In the genomic region with DNA sequence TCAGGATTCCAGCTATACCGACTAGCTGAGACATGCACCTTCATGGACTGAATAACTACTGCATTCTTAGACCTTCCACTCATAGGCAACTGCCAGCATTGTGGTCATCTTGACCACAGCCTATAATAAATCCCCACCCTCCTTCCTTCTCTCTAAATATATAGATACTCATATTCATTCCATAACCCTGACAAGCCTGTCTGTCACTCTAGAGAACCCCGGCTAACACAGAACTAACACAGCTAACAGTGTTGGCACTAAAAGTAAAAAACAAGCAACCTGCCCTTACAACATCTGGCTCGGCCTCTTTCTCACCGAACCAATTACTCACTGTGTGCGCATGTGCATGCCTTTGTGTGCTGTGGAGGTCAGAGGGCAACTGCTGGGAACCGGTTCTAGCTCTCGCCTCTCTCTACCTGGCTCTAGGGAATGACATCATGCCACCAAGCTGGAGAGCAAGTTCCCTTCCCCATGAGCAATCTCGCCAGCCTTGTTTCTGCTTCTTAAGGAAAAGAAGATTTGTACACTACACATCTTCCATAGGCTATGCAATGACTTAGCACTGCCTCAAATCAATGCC, we compare ENCODE assay signal across 13 mouse cellular contexts. TPM values are rescaled to one million over a fixed set of nuclear protein-coding genes. Genes with fewer than 3 reads are reported as not detected.
DNase-seq lines count a peak whose midpoint lies in the region; ATAC-seq and TF ChIP-seq lines count a peak whose summit lies in the region.
"Had no signal": no experiment of that assay in that cellular context is flagged by ENCODE, and none has a peak within 500 bp of the region (broad histone marks: within the 10 kb centered on the region; RNA-seq: fewer than 3 reads in every experiment).

No protein-coding gene starts in this region.

- no peak overlapping the region for H3K4me3 ChIP-seq in lung, embryonic 14.5 days (ENCODE audit: low read depth, low read length)
- no peak overlapping the region for H3K4me3 ChIP-seq in embryonic facial prominence, embryonic 10.5 days
- H3K4me3 ChIP-seq in stomach, embryonic 14.5 days (ENCODE audit: low read depth, low read length): no peak overlapping the region
- H3K4me3 ChIP-seq in hindbrain, embryonic 11.5 days (ENCODE audit: low read depth, low read length): no peak overlapping the region
- H3K4me3 ChIP-seq: heart, embryonic 15.5 days had no signal

- no peak overlapping the region for H3K4me2 ChIP-seq in lung, embryonic 14.5 days
- no peak overlapping the region for H3K4me2 ChIP-seq in stomach, embryonic 14.5 days (replicated peaks; ENCODE audit: low read depth, low read length)
- no peak overlapping the region for H3K4me2 ChIP-seq in hindbrain, embryonic 11.5 days (replicated peaks; ENCODE audit: low read depth, low read length)
- H3K4me2 ChIP-seq: heart, embryonic 15.5 days had no signal

- TF ChIP-seq CTCF in lung, embryonic 14.5 days (IDR thresholded peaks at IDR 0.05; ENCODE audit: low read depth): no peak

- 55% methylated on average over 8 of the region's 8 CpGs for WGBS in lung, embryonic 14.5 days
- WGBS in embryonic facial prominence, embryonic 10.5 days: 61% methylated on average over 8 of the region's 8 CpGs
- WGBS in stomach, embryonic 14.5 days: 43% methylated on average over 8 of the region's 8 CpGs
- WGBS in hindbrain, embryonic 11.5 days: 66% methylated on average over 8 of the region's 8 CpGs

- H3K9ac ChIP-seq in lung, embryonic 14.5 days: no peak overlapping the region
- H3K9ac ChIP-seq in stomach, embryonic 14.5 days (replicated peaks; ENCODE audit: low read depth, low read length): no peak overlapping the region
- no peak overlapping the region for H3K9ac ChIP-seq in hindbrain, embryonic 11.5 days (ENCODE audit: low read depth, low read length)
- H3K9ac ChIP-seq: forebrain, postnatal 0 days; heart, embryonic 15.5 days had no signal

- H3K9me3 ChIP-seq in lung, embryonic 14.5 days (ENCODE audit: low read depth, low read length): no peaks in the 10 kb centered on the region
- no peaks in the 10 kb centered on the region for H3K9me3 ChIP-seq in embryonic facial prominence, embryonic 10.5 days
- no peaks in the 10 kb centered on the region for H3K9me3 ChIP-seq in stomach, embryonic 14.5 days (ENCODE audit: control insufficient read depth, low read depth, low read length)
- no peaks in the 10 kb centered on the region for H3K9me3 ChIP-seq in hindbrain, embryonic 11.5 days (ENCODE audit: control insufficient read depth, low read length)
- H3K9me3 ChIP-seq: heart, embryonic 15.5 days had no signal

- H3K4me1 ChIP-seq in lung, embryonic 14.5 days (ENCODE audit: insufficient read depth): no peaks in the 10 kb centered on the region
- H3K4me1 ChIP-seq in embryonic facial prominence, embryonic 10.5 days: peaks cover 37% of the 10 kb centered on the region
- 0 out of 2 replicates have a peak, but pooled peaks cover 15% of the 10 kb centered on the region for H3K4me1 ChIP-seq in stomach, embryonic 14.5 days (ENCODE audit: control insufficient read depth, insufficient read depth, low read length)
- no peaks in the 10 kb centered on the region; the same call in 1 of the 2 replicates for H3K4me1 ChIP-seq in hindbrain, embryonic 11.5 days (replicated peaks; ENCODE audit: control insufficient read depth, insufficient read depth, low read length)

- no peaks in the 10 kb centered on the region for H3K36me3 ChIP-seq in lung, embryonic 14.5 days (ENCODE audit: insufficient read depth)
- no peaks in the 10 kb centered on the region for H3K36me3 ChIP-seq in embryonic facial prominence, embryonic 10.5 days (replicated peaks)
- H3K36me3 ChIP-seq in stomach, embryonic 14.5 days (ENCODE audit: control insufficient read depth, insufficient read depth, low read length): no peaks in the 10 kb centered on the region
- no peaks in the 10 kb centered on the region for H3K36me3 ChIP-seq in hindbrain, embryonic 11.5 days (ENCODE audit: control insufficient read depth, insufficient read depth, low read length)
- H3K36me3 ChIP-seq: heart, embryonic 15.5 days had no signal

- peak; percentile 24 for DNase-seq in lung, embryonic 14.5 days
- no peak for DNase-seq in lung, postnatal 10 days
- DNase-seq in embryonic facial prominence, embryonic 10.5 days (ENCODE audit: low spot score): peak; percentile 55
- peak; percentile 50 for DNase-seq in kidney, postnatal 10 days
- no peak for DNase-seq in hindbrain, embryonic 11.5 days (ENCODE audit: low spot score)
- no peak for DNase-seq in thymus, postnatal 0 days (ENCODE audit: low spot score)
- no peak for DNase-seq in retina, postnatal 1 day
- DNase-seq: adrenal gland, adult 8-10 months; forebrain, postnatal 0 days; right cerebral cortex, postnatal 14 days; thymus, adult 18-20 months had no signal

- H3K27ac ChIP-seq in lung, embryonic 14.5 days (ENCODE audit: low read depth): no peak overlapping the region
- no peak overlapping the region; the same call in 1 of the 2 replicates for H3K27ac ChIP-seq in embryonic facial prominence, embryonic 10.5 days (replicated peaks)
- peak overlapping the region; percentile 34; the same call in 1 of the 2 replicates for H3K27ac ChIP-seq in stomach, embryonic 14.5 days (ENCODE audit: low read length)
- no peak overlapping the region for H3K27ac ChIP-seq in hindbrain, embryonic 11.5 days (ENCODE audit: low read depth, low read length)
- H3K27ac ChIP-seq: heart, embryonic 15.5 days had no signal

- ATAC-seq in lung, embryonic 14.5 days (ENCODE audit: insufficient read depth): no peak
- no peak; the same call in 1 of the 2 replicates for ATAC-seq in stomach, embryonic 14.5 days (ENCODE audit: insufficient number of reproducible peaks, insufficient read depth, low FRiP score, low read depth)
- ATAC-seq in hindbrain, embryonic 11.5 days (ENCODE audit: low FRiP score): no peak
- ATAC-seq: forebrain, postnatal 0 days had no signal

- no peaks in the 10 kb centered on the region for H3K27me3 ChIP-seq in lung, embryonic 14.5 days (ENCODE audit: insufficient read depth, low read length)
- H3K27me3 ChIP-seq in embryonic facial prominence, embryonic 10.5 days (replicated peaks; ENCODE audit: low read depth, poor library complexity, severe bottlenecking): no peaks in the 10 kb centered on the region
- no peaks in the 10 kb centered on the region for H3K27me3 ChIP-seq in stomach, embryonic 14.5 days (ENCODE audit: control insufficient read depth, insufficient read depth, low read length)
- H3K27me3 ChIP-seq in hindbrain, embryonic 11.5 days (ENCODE audit: control insufficient read depth, insufficient read depth, low read length): no peaks in the 10 kb centered on the region
- H3K27me3 ChIP-seq: heart, embryonic 15.5 days had no signal

RNA-seq across cellular contexts. Expression of a gene that starts 14.0 kb away (rescaled TPM):
- polyA plus RNA-seq in lung, embryonic 14.5 days (2014; fragmentation: Nextera tagmentation; extraction: Ambion mirVana): 58.5 and 61.2 TPM in 2 replicates
- polyA plus RNA-seq in embryonic facial prominence, embryonic 10.5 days (2016; fragmentation: Nextera tagmentation; extraction: Ambion mirVana): 52.9 and 57.9 TPM in 2 replicates
- 52.6 and 54.3 TPM in 2 replicates for polyA plus RNA-seq in stomach, embryonic 14.5 days (2014; fragmentation: Nextera tagmentation; extraction: Ambion mirVana)
- polyA plus RNA-seq in hindbrain, embryonic 11.5 days (2014; fragmentation: Nextera tagmentation; extraction: Ambion mirVana): 74.1 and 84.3 TPM in 2 replicates
- 54.1 and 60.3 TPM in 2 replicates for polyA plus RNA-seq in thymus, postnatal 0 days (2015; fragmentation: Nextera tagmentation; extraction: Ambion mirVana)

RNA-seq across cellular contexts. Expression of a gene that starts 18.2 kb away (rescaled TPM):
- polyA plus RNA-seq in lung, embryonic 14.5 days (2014; fragmentation: Nextera tagmentation; extraction: Ambion mirVana): 4.7 and 6.5 TPM in 2 replicates
- 3.0 and 4.4 TPM in 2 replicates for polyA plus RNA-seq in embryonic facial prominence, embryonic 10.5 days (2016; fragmentation: Nextera tagmentation; extraction: Ambion mirVana)
- 6.0 and 6.6 TPM in 2 replicates for polyA plus RNA-seq in stomach, embryonic 14.5 days (2014; fragmentation: Nextera tagmentation; extraction: Ambion mirVana)
- polyA plus RNA-seq in hindbrain, embryonic 11.5 days (2014; fragmentation: Nextera tagmentation; extraction: Ambion mirVana): 5.5 and 7.1 TPM in 2 replicates
- polyA plus RNA-seq in thymus, postnatal 0 days (2015; fragmentation: Nextera tagmentation; extraction: Ambion mirVana): 4.5 and 5.6 TPM in 2 replicates

RNA-seq across cellular contexts. Expression of a gene that starts 33.8 kb away (rescaled TPM):
- polyA plus RNA-seq in lung, embryonic 14.5 days (2014; fragmentation: Nextera tagmentation; extraction: Ambion mirVana): not detected in 2 replicates
- polyA plus RNA-seq in embryonic facial prominence, embryonic 10.5 days (2016; fragmentation: Nextera tagmentation; extraction: Ambion mirVana): not detected in 2 replicates
- polyA plus RNA-seq in stomach, embryonic 14.5 days (2014; fragmentation: Nextera tagmentation; extraction: Ambion mirVana): not detected in 2 replicates
- not detected in 2 replicates for polyA plus RNA-seq in hindbrain, embryonic 11.5 days (2014; fragmentation: Nextera tagmentation; extraction: Ambion mirVana)
- not detected in 2 replicates for polyA plus RNA-seq in thymus, postnatal 0 days (2015; fragmentation: Nextera tagmentation; extraction: Ambion mirVana)
- polyA plus RNA-seq: forebrain, postnatal 0 days; heart, embryonic 15.5 days had no signal

Comparison
In these comparisons a context has a peak if more than half of its experiments do, and no peak if none do; other contexts are left out.
1. DNase-seq: peak in lung, embryonic 14.5 days (single experiment), embryonic facial prominence, embryonic 10.5 days (single experiment) and kidney, postnatal 10 days (single experiment); none in lung, postnatal 10 days (single experiment), hindbrain, embryonic 11.5 days (single experiment), thymus, postnatal 0 days (single experiment) and retina, postnatal 1 day (single experiment).